Mouse (Mus musculus) heart, postnatal 36 days (tissue): Measurements from ENCODE around the gene Pofut1. TPM values are rescaled to one million over a fixed set of nuclear protein-coding genes. Genes with fewer than 3 reads are reported as not detected.

ENCODE experiments used
- DNase-seq, 2 experiments: peaks; one replicate each; pipeline ENCODE4 v3.0.0; 2021 to 2022
- intact Hi-C: fragments of 180-260 bp; cut with DNase I; formaldehyde crosslinking; loops from one replicate; pipeline ENCODE4 v1.15.1; 2025
- total RNA-seq, 2 experiments: library from RNA; stranded (reverse); gene quantifications; 2 replicates each; pipeline ENCODE4 v1.2.3; 2021

Gene Pofut1
- total RNA-seq, 2 experiments from 2014 or later, result 13.7 to 14.6 TPM

- no peak for DNase-seq
- intact Hi-C loops, result no loop called here
These were observed 42.6 kb downstream of the Pofut1 start for GRCm38 (mm10) chr2:153283919-153284318.

GRCm38 (mm10) chr2:153286524-153286923 lies 45.2 kb downstream of the Pofut1 start:
- intact Hi-C loops, result no loop called here

GRCm38 (mm10) chr2:153287835-153288234 lies 46.5 kb downstream of the Pofut1 start:
- no peak for DNase-seq
- intact Hi-C loops, result no loop called here

More at GRCm38 (mm10) chr2:153286524-153286923, 45.2 kb downstream of the Pofut1 start:
- no peak for DNase-seq

- DNase-seq, result peak; percentile 85 to 88
- intact Hi-C loops, result no loop called here
These were observed 49.9 kb downstream of the Pofut1 start, which contains the start of gene Kif3b for GRCm38 (mm10) chr2:153290938-153291928. Gene Kif3b (plus strand): TSS chr2:153291413.

- DNase-seq, result peak in 1 of 2 experiments; percentile 6
- intact Hi-C loops, result loop anchor here (2.0 kb wide), 1 partner anchor 52 kb away; the partner anchor contains the start of gene Asxl1
These were observed 51.0 kb downstream of the Pofut1 start for GRCm38 (mm10) chr2:153292305-153292861.

GRCm38 (mm10) chr2:153295196-153295595 lies 53.9 kb downstream of the Pofut1 start:
- intact Hi-C loops, result no loop called here
- DNase-seq, result no peak

- no peak for DNase-seq
- intact Hi-C loops, result no loop called here
These were observed 56.4 kb downstream of the Pofut1 start for GRCm38 (mm10) chr2:153297771-153298170.

GRCm38 (mm10) chr2:153298460-153298859 lies 57.1 kb downstream of the Pofut1 start:
- no peak for DNase-seq
- intact Hi-C loops, result no loop called here

- intact Hi-C loops, result no loop called here
- DNase-seq, result peak in 1 of 2 experiments; percentile 6
These were observed 57.5 kb downstream of the Pofut1 start for GRCm38 (mm10) chr2:153298863-153299262.

GRCm38 (mm10) chr2:153301123-153301522 lies 59.8 kb downstream of the Pofut1 start:
- intact Hi-C loops, result no loop called here
- DNase-seq, result no peak

GRCm38 (mm10) chr2:153305240-153305639 lies 63.9 kb downstream of the Pofut1 start:
- DNase-seq, result peak in 1 of 2 experiments; percentile 15
- intact Hi-C loops, result no loop called here

- DNase-seq, result no peak
- intact Hi-C loops, result no loop called here
These were observed 67.3 kb downstream of the Pofut1 start for GRCm38 (mm10) chr2:153308586-153308985.

GRCm38 (mm10) chr2:153309106-153309505 lies 67.8 kb downstream of the Pofut1 start:
- intact Hi-C loops, result no loop called here
- DNase-seq, result no peak

- intact Hi-C loops, result no loop called here
- no peak for DNase-seq
These were observed 68.9 kb downstream of the Pofut1 start for GRCm38 (mm10) chr2:153310228-153310627.

GRCm38 (mm10) chr2:153312884-153313283 lies 71.6 kb downstream of the Pofut1 start:
- intact Hi-C loops, result no loop called here
- DNase-seq, result no peak

- intact Hi-C loops, result no loop called here
- DNase-seq, result no peak
These were observed 77.1 kb downstream of the Pofut1 start for GRCm38 (mm10) chr2:153318408-153318807.

- DNase-seq, result peak in 1 of 2 experiments; percentile 4
- intact Hi-C loops, result no loop called here
These were observed 77.8 kb downstream of the Pofut1 start for GRCm38 (mm10) chr2:153319036-153319643.
